Mouse (Mus musculus) CH12F3 (cell line): ENCODE measurements around the gene Ppm1m.
"Not testable (repeated sequence)": the region's sequence is repeated elsewhere in the genome, so short reads cannot be mapped to it uniquely, and the experiment has no call there.

Experiments used
- in situ Hi-C: fragments of 300-500 bp; cut with MboI; formaldehyde crosslinking; loops from 2 replicates; pipeline ENCODE4 v1.14.3; 2020; ENCODE audit warnings: low sequenced_read_pairs

The Ppm1m gene

DNA sequence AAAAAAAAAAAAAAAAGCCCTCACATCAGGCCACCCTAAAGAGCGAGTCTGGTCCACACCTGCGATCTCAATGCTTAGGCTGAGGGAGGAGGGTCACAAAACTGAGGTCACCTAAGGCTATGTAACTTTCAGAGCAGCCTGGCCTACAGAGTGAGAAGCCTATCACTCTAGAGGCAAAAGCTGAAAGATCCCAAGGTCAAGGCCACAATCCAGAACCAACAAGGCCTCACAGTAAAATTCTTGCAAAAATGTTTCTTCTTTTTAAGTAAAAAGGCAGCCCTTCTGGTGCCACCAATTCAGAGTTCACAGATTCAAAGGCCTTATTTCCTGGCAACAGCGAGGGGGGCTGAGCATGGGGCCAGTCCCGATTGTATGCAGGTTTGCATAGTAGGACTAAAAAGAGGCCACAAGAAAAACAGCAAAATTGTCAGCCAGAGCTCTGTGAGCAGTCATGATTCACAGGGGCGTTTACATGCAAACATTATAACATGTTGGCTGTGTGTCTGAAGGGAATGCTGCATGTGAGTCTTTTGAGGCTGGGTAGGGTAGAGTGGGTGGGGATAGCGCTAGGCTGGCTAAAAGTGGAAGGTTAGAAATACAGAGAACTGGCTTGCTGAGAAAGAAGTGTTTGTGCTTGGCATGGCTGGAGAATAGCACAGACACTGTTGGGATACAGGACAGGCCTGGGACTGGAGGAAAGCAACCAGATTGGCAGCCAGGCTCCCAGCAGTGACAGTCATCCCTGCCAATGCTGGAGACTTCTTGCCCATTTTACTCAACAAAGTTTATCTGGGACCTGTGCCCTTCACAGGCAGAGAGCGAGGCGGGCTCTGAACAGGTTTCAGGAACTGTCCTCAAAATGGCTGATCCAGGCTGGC lies 5.4 kb downstream of the Ppm1m start:
- in situ Hi-C loops = no loop called here

- in situ Hi-C loops = no loop called here
These were observed 6.5 kb downstream of the Ppm1m start for GRCm38 (mm10) chr9:106192998-106193397.

DNA sequence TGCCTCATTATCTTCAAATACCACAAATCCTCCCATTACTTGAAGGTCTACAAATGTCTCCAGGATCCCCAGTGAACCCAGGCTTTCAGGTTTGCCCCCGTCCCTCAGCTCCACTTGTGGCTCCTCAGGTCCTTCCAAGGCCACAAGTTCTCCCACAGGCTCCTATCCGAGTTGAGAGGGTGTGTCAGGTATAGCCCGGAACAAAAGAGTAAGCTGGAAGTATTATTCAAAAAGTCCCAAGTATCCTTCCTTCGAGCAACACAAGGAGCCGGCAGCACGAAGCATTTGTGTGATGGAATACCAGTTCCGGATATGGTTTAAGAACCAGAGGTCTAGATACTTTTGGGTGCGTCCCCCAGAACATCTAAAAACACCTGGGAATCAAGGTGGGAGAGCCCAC lies 7.5 kb downstream of the Ppm1m start:
- in situ Hi-C loops = no loop called here

DNA sequence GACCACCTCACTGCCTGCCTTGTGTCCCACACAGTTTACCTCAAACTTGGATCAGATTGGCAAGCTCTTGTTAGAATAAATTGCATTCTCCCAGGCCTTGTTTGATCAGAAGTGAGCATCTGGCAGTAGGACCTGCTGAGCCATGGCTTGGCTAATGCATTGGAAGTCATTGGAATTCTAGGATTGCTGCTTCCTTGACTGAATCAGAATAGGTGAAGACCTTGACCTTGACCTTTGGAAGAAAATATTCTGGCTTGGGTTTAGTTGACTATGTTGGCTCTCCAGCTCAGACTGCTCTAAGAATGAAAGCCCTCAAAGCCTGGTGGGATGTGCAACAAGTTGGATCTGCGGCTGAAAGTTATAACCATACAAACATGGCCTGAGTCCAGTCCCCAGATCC lies 8.2 kb downstream of the Ppm1m start:
- in situ Hi-C loops = no loop called here

DNA sequence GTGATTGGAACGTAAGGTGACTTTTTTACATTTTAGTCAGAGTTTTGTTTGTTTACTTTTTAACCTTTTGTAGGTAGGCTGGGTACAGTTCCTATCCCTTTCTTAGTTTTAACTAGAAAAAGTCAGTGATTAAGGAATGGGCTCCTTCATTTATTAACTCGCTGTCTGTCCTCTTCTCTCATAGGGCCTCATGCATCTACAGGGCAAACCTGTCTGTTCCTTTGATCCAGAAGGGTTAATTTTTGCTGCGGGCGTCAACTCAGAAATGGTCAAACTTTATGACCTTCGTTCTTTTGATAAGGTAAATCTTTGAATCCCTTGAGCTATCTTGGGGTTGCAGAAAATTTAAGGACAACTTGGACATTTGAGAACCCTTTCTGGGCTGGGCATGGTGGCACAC lies 15.6 kb downstream of the Ppm1m start:
- in situ Hi-C loops = no loop called here

- in situ Hi-C loops = no loop called here
These were observed 17.4 kb downstream of the Ppm1m start for GRCm38 (mm10) chr9:106182146-106182545.

- in situ Hi-C loops = no loop called here
These were observed 19.6 kb downstream of the Ppm1m start for GRCm38 (mm10) chr9:106179964-106180363.

DNA sequence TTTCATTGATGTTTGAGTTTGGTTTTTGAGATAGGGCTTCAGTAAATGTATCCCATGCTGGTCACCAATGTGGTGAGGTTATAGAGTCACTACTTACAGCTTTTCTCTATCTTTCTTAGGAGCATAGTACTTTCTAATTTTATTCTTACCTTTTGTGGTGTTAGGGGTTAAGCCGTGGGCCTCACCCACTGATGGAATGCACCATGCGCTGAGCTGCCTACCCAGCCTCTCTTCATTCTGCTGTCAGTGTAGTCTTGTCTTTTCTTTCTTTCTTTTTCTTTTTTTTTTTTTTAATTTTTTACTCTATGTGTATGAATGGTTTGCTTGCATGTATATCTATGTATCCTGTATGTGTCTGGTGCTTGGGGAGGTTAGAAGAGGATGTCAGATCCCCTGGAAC lies 20.1 kb downstream of the Ppm1m start:
- in situ Hi-C loops = no loop called here

GRCm38 (mm10) chr9:106177799-106178198 lies 21.7 kb downstream of the Ppm1m start:
- in situ Hi-C loops = no loop called here

- in situ Hi-C loops = no loop called here
These were observed 22.8 kb downstream of the Ppm1m start for GRCm38 (mm10) chr9:106176769-106177168.

GRCm38 (mm10) chr9:106175552-106176200 lies 23.9 kb downstream of the Ppm1m start:
- in situ Hi-C loops = no loop called here

DNA sequence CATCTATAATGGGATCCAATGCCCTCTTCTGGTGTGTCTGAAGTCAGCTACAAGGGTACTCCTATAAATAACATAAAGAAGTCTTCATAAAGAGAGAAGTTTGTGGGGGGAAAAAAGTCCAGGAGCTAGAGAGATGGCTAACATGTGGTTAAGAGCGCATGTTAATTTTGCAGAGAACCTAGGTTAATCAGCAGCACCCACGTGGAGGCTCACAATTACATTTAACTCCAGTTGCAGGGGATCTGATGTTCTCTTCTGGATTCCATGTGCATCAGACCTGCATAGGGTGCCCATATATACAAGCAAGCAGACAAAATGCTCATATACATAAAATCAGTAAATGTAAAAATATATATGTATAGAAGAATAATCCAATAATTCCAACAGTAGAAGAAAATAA lies 26.2 kb downstream of the Ppm1m start:
- in situ Hi-C loops = no loop called here

DNA sequence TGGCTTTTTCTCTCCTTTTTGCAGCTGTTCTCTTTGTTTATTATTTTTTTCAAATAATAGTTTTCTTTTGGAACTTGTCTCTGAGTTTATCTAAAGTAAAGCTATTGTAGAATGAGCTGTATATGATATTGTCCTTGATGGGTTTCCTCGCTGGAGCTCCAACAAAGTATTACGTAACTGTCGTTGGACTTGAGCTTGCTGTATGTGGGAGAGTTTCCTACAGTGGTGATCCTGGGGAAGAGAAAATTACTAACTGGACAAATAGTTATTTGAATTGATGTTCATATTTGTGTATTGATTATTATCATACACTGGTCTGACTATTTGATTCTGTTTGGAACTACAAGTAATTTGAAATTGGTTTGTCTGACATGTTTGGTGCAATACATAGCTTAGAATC lies 27.0 kb downstream of the Ppm1m start:
- in situ Hi-C loops = no loop called here

- in situ Hi-C loops = no loop called here
These were observed 28.0 kb downstream of the Ppm1m start for GRCm38 (mm10) chr9:106171346-106172158.

DNA sequence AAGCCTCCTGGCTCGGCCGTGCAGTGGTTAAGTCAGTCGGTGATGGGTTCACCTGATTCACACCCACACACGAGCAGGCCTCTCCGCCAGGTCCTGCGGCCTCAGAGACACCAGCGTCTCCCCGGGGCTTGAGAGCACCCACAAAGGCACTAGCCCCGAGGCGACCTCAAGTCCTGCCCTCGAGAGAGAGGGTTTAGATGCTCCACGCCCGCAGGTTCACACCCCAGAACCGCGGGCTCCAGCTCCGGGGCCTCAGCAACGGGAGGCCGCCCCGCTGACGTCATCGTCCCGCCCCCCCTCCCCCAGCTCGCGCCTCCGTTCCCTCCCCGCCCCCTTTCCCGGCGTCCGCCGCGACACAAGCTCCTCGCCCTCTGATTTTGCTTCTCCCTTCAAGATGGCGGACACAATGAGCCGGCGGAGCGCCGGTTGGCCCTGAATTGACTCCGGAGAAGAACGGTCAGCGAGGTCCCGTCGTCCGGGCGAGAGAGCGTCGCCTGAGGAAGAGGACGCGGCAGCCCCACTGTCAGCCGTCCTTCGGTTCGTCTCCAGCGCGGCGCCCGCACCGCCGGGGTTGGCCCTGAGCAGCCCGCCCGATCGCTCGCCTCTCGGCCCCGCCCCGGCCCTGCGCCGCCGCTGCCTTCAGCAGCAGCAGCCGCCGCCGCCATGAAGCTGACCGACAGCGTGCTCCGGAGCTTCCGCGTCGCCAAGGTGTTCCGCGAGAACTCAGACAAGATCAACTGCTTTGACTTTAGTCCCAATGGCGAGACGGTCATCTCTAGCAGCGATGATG lies 28.8 kb downstream of the Ppm1m start, which contains the start of gene Wdr82:
Wdr82 (plus strand) TSS at position 373 of the 790 bp plus-strand sequence.
- in situ Hi-C loops = no loop called here

DNA sequence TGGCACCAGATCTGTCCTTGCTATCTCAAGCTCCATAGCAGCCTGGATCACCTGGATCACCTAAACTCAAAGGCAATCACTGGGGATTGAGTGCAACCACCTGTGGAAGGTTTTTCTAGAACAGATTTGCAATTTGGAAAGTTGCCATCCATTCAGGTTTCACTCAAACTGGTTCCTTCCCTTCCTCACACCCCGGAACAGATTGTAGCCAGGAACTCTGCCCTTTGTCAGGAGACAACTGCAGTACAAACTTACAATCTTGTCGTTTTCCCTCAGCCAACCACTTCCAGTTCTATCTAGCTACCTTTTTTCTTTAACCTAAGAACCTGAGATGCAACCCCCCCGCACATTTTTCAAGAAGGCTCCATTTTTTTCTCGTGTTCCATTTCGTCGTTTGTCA lies 29.6 kb downstream of the Ppm1m start:
- in situ Hi-C loops = no loop called here

DNA sequence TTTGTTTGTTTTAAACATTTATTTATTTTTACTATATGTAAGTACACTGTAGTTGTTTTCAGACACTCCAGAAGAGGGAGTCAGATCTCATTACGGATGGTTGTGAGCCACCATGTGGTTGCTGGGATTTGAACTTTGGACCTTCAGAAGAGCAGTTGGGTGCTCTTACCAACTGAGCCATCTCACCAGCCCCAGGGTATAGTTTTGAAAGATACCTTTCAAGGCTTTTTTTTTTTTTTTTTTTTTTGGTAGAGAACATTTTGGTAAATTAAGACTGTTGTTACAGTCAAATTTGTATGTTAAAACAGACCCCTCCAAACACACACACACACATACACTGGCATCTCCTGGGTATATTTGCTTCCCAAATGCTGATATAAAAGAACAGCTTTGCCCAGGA lies 30.5 kb downstream of the Ppm1m start:
- in situ Hi-C loops = not testable (repeated sequence)

DNA sequence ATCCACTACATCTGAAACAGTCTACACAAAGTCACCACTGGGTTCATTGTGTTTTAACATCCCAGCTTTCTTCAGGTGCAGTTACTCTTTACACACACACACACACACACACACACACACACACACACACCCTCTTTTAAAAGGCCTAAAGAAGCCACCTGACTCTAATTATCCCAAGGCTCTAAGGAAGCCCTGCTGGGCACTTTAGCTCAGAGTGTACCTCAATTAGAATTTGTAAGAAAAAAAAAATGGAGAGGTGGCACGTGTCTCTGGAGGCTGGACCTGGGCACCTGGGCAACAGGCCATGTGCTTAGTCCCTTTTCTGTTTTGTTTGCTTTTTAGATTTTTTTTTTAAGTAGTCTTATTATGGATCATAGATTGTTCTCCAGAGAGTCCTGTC lies 31.8 kb downstream of the Ppm1m start:
- in situ Hi-C loops = no loop called here

GRCm38 (mm10) chr9:106167241-106167640 lies 32.3 kb downstream of the Ppm1m start:
- in situ Hi-C loops = no loop called here

DNA sequence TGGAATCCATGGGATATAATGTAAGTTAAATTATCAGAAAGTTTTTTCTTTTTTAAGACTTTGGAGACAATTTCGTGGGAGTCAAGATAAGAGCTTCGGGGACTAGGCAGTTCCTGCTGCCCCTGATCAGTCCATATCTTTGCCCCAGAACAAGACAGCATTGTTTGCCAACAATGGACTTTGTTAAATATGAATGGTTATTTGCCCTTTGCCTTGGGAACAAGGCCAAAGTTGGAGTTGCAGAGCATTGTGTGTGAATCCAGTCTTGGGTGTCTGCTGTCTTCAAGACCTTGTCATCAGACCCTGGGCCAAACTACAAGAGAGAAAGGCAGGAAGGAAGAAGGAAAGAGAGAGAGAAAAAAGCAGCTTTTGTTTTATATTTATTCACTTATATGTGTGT lies 32.8 kb downstream of the Ppm1m start:
- in situ Hi-C loops = no loop called here

GRCm38 (mm10) chr9:106160426-106160825 lies 39.1 kb downstream of the Ppm1m start:
- in situ Hi-C loops = no loop called here
